Mouse (Mus musculus) cortical plate, adult 2 months (tissue): Measurements from ENCODE around the gene Arl6ip5.

Experiments
- CTCF ChIP-seq: fragments of 200-500 bp; IDR thresholded peaks from 2 replicates; pipeline ENCODE4 v1.5.1; 2011; ENCODE audit warnings: mild to moderate bottlenecking, control low read depth, low read length; ENCODE audit not compliant: insufficient read depth; ENCODE audit errors: extremely low read depth
- POLR2A ChIP-seq: fragments of 200-500 bp; IDR thresholded peaks from 2 replicates; pipeline ENCODE4 v1.6.1; 2011; ENCODE audit warnings: mild to moderate bottlenecking, low read length, control low read depth; ENCODE audit not compliant: insufficient read depth; ENCODE audit errors: extremely low read depth

DNA sequence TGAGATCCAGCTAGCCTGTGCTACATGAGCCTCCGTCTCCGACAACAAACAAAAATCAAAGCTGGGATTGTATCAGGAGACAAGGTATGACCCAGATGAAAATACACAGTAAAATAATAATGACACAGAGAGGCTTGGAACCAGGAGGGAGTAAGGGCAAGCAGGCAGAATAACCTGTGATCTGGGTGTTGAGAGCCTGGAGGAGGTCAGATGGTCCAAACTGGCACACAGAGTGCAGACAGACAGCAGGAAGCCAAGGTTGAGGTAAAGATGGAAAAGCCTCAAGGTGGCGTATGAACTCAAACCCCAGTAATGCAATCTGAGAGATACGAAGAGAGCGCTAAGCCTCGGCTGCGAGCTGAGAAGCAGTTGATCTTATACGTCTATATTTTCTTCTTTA lies 14.0 kb downstream of the Arl6ip5 start:
- TF ChIP-seq CTCF (no peak), POLR2A (no peak)
